ENCODE assay signal across 9 mouse cellular contexts in the genomic region with DNA sequence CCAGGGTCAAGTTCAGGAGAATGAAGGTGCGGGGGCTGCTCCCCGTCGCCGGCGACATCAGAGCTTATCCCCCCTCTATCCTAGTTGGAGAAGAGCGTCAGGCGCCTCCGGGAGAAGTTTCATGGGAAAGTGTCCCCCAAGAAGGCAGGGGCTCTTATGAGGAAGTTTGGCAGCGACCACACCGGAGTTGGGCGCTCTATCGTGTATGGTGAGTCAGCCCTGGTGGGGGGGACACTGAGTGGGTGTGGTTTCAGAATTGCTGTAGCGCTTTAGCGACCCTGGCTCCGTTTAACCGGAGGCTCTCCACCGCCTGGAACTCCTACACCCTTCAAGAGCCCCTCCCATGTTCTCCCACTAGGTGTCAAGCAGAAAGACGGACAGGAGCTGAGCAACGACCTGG. TPM values are rescaled to one million over a fixed set of nuclear protein-coding genes. Genes with fewer than 3 reads are reported as not detected.
DNase-seq lines count a peak whose midpoint lies in the region; ATAC-seq lines count a peak whose summit lies in the region.
"Had no signal": no experiment of that assay in that cellular context is flagged by ENCODE, and none has a peak within 500 bp of the region (broad histone marks: within the 10 kb centered on the region; RNA-seq: fewer than 3 reads in every experiment).

No protein-coding gene starts in this region.

- 7% methylated on average over 19 of the region's 19 CpGs for WGBS in embryonic facial prominence, embryonic 11.5 days

- no peak for ATAC-seq in erythroblast, adult 5-6 weeks (replicated peaks; ENCODE audit: low FRiP score, poor library complexity, severe bottlenecking)
- no peak for ATAC-seq in embryonic facial prominence, embryonic 11.5 days (replicated peaks; ENCODE audit: insufficient number of reproducible peaks, low FRiP score, low TSS enrichment, low read depth)

- H3K9ac ChIP-seq in embryonic facial prominence, embryonic 11.5 days (replicated peaks; ENCODE audit: low read length) = no peak overlapping the region
- H3K9ac ChIP-seq: midbrain, embryonic 12.5 days had no signal

- H3K4me1 ChIP-seq in erythroblast, embryonic 14.5 days (ENCODE audit: control insufficient read depth) = peaks cover 15% of the 10 kb centered on the region
- H3K4me1 ChIP-seq in embryonic facial prominence, embryonic 11.5 days (ENCODE audit: control insufficient read depth, insufficient read depth, low read length) = no peaks in the 10 kb centered on the region

- peaks cover 33% of the 10 kb centered on the region for H3K27me3 ChIP-seq in erythroblast, embryonic 14.5 days (ENCODE audit: control insufficient read depth)
- peaks cover 22% of the 10 kb centered on the region for H3K27me3 ChIP-seq in embryonic facial prominence, embryonic 11.5 days (ENCODE audit: control insufficient read depth, insufficient read depth, low read length)

- H3K4me2 ChIP-seq in embryonic facial prominence, embryonic 11.5 days (ENCODE audit: low read depth, low read length) = peak overlapping the region; percentile 40

- peaks cover 10% of the 10 kb centered on the region; the same call in 1 of the 2 replicates for H3K36me3 ChIP-seq in erythroblast, embryonic 14.5 days (ENCODE audit: control insufficient read depth)
- H3K36me3 ChIP-seq in embryonic facial prominence, embryonic 11.5 days (replicated peaks; ENCODE audit: control insufficient read depth, insufficient read depth, low read depth, low read length) = no peaks in the 10 kb centered on the region
- H3K36me3 ChIP-seq: midbrain, embryonic 12.5 days had no signal

- peak; percentile 69 for DNase-seq in A20 (ENCODE audit: low read depth, low spot score)
- DNase-seq in embryonic facial prominence, embryonic 11.5 days (ENCODE audit: low spot score) = no peak
- peak; percentile 46 to 62 for DNase-seq in kidney, postnatal 4 days
- peak; percentile 40 for DNase-seq in naive thymus-derived CD4-positive, alpha-beta T cell, adult 2 months (ENCODE audit: low read depth)
- DNase-seq in right cerebral cortex, postnatal 36 days (ENCODE audit: low spot score in 2 of 2) = no peak
- no peak for DNase-seq in urinary bladder, postnatal 14 days (ENCODE audit: low spot score)

- H3K4me3 ChIP-seq in erythroblast, embryonic 14.5 days (replicated peaks) = peak overlapping the region; percentile 61
- peak overlapping the region; percentile 28; the same call in 1 of the 2 replicates for H3K4me3 ChIP-seq in embryonic facial prominence, embryonic 11.5 days (ENCODE audit: low read depth, low read length)

- H3K27ac ChIP-seq in embryonic facial prominence, embryonic 11.5 days (replicated peaks; ENCODE audit: low read depth, low read length) = no peak overlapping the region
- H3K27ac ChIP-seq: midbrain, embryonic 12.5 days had no signal

- H3K9me3 ChIP-seq in erythroblast, embryonic 14.5 days (ENCODE audit: control insufficient read depth, low read length) = no peaks in the 10 kb centered on the region
- no peaks in the 10 kb centered on the region for H3K9me3 ChIP-seq in embryonic facial prominence, embryonic 11.5 days (replicated peaks; ENCODE audit: control insufficient read depth, low read length)
- H3K9me3 ChIP-seq: midbrain, embryonic 12.5 days had no signal

RNA-seq across cellular contexts. Expression of gene A230050P20Rik, which starts 0.8 kb away (rescaled TPM):
- polyA plus RNA-seq in erythroblast, embryonic 14.5 days (2012) = 0.29 and 0.57 TPM in 2 replicates
- total RNA-seq in erythroblast, adult 5-6 weeks (2015; ENCODE audit: low replicate concordance) = 1.3 and 1.5 TPM in 2 replicates
- total RNA-seq in erythroblast, adult 5-6 weeks (2017; ENCODE audit: low replicate concordance) = 1.4 and 4.9 TPM in 2 replicates
- polyA plus RNA-seq in embryonic facial prominence, embryonic 11.5 days (2014; fragmentation: Nextera tagmentation; extraction: Ambion mirVana) = 0.64 and 1.1 TPM in 2 replicates

RNA-seq across cellular contexts. Expression of gene Angptl6, which starts 10.3 kb away (rescaled TPM):
- polyA plus RNA-seq in erythroblast, embryonic 14.5 days (2012) = 0.06 and 0.19 TPM in 2 replicates
- total RNA-seq in erythroblast, adult 5-6 weeks (2015; ENCODE audit: low replicate concordance) = not detected in 2 replicates
- total RNA-seq in erythroblast, adult 5-6 weeks (2017; ENCODE audit: low replicate concordance) = not detected in 2 replicates
- 1.6 and 3.2 TPM in 2 replicates for polyA plus RNA-seq in embryonic facial prominence, embryonic 11.5 days (2014; fragmentation: Nextera tagmentation; extraction: Ambion mirVana)

RNA-seq across cellular contexts. Expression of gene Ppan, which starts 18.7 kb away (rescaled TPM):
- polyA plus RNA-seq in erythroblast, embryonic 14.5 days (2012) = 14.9 and 16.4 TPM in 2 replicates
- total RNA-seq in erythroblast, adult 5-6 weeks (2015; ENCODE audit: low replicate concordance) = 2.3 and 9.8 TPM in 2 replicates
- 13.0 and 15.4 TPM in 2 replicates for total RNA-seq in erythroblast, adult 5-6 weeks (2017; ENCODE audit: low replicate concordance)
- 64.3 and 65.0 TPM in 2 replicates for polyA plus RNA-seq in embryonic facial prominence, embryonic 11.5 days (2014; fragmentation: Nextera tagmentation; extraction: Ambion mirVana)

RNA-seq across cellular contexts. Expression of gene Eif3g, which starts 29.2 kb away (rescaled TPM):
- 46.8 and 55.3 TPM in 2 replicates for polyA plus RNA-seq in erythroblast, embryonic 14.5 days (2012)
- 26.3 and 41.0 TPM in 2 replicates for total RNA-seq in erythroblast, adult 5-6 weeks (2015; ENCODE audit: low replicate concordance)
- 23.2 and 23.7 TPM in 2 replicates for total RNA-seq in erythroblast, adult 5-6 weeks (2017; ENCODE audit: low replicate concordance)
- polyA plus RNA-seq in embryonic facial prominence, embryonic 11.5 days (2014; fragmentation: Nextera tagmentation; extraction: Ambion mirVana) = 352 TPM in 2 replicates

RNA-seq across cellular contexts. Expression of gene Rdh8, which starts 50.9 kb away (rescaled TPM):
- polyA plus RNA-seq in erythroblast, embryonic 14.5 days (2012) = not detected in 2 replicates
- total RNA-seq in erythroblast, adult 5-6 weeks (2015; ENCODE audit: low replicate concordance) = not detected in 2 replicates
- total RNA-seq in erythroblast, adult 5-6 weeks (2017; ENCODE audit: low replicate concordance) = not detected in 2 replicates
- polyA plus RNA-seq in embryonic facial prominence, embryonic 11.5 days (2014; fragmentation: Nextera tagmentation; extraction: Ambion mirVana) = not detected in 2 replicates
- polyA plus RNA-seq: midbrain, embryonic 12.5 days had no signal

Comparison
In these comparisons a context has a peak if more than half of its experiments do, and no peak if none do; other contexts are left out.
1. DNase-seq: peak in A20 (single experiment), kidney, postnatal 4 days (2 of 2) and naive thymus-derived CD4-positive, alpha-beta T cell, adult 2 months (single experiment); none in embryonic facial prominence, embryonic 11.5 days (single experiment), right cerebral cortex, postnatal 36 days (0 of 2) and urinary bladder, postnatal 14 days (single experiment).